Comparison of ENCODE assay signal across 27 mouse cellular contexts in the genomic region with DNA sequence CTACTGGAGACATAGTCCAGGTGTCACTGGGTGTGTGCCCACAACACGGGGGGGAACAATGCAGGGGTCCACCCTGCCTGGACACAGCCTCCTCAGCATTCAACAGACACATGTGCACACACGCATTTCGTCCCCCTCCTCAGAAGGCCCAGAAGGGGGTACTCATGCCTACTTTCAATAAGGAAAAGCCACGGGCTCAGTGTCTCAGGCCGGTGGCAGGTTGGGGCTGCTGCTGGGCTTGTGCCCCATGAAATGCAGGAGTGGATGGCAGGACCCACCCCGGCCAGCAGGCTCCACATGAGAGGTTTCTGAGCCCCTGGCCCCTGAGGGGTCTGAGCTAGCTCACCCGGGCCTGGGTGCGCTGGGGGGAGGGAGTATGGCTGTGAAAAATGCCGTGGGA. TPM values are rescaled to one million over a fixed set of nuclear protein-coding genes. Genes with fewer than 3 reads are reported as not detected.
"Had no signal": no experiment of that assay in that cellular context is flagged by ENCODE, and none has a peak within 500 bp of the region (broad histone marks: within the 10 kb centered on the region; RNA-seq: fewer than 3 reads in every experiment).

No protein-coding gene starts in this region.

- H3K27ac ChIP-seq: limb, embryonic 10.5 days; limb, embryonic 13.5 days; liver, embryonic 12.5 days; liver, embryonic 15.5 days; midbrain, embryonic 15.5 days; neural tube, embryonic 15.5 days; stomach, postnatal 0 days had no signal

- H3K9me3 ChIP-seq: limb, embryonic 10.5 days; limb, embryonic 13.5 days; liver, embryonic 12.5 days; liver, embryonic 15.5 days; midbrain, embryonic 15.5 days; neural tube, embryonic 15.5 days had no signal

- ATAC-seq: liver, embryonic 12.5 days; midbrain, embryonic 15.5 days had no signal

- H3K4me3 ChIP-seq: limb, embryonic 10.5 days; limb, embryonic 13.5 days; liver, embryonic 12.5 days; liver, embryonic 15.5 days; midbrain, embryonic 15.5 days; myocyte; neural tube, embryonic 15.5 days had no signal

- H3K4me1 ChIP-seq: liver, embryonic 12.5 days; liver, embryonic 15.5 days had no signal

- H3K36me3 ChIP-seq: limb, embryonic 10.5 days; limb, embryonic 13.5 days; liver, embryonic 12.5 days; liver, embryonic 15.5 days; midbrain, embryonic 15.5 days had no signal

- H3K4me2 ChIP-seq: limb, embryonic 13.5 days; liver, embryonic 12.5 days; liver, embryonic 15.5 days; midbrain, embryonic 11.5 days; midbrain, embryonic 15.5 days; neural tube, embryonic 15.5 days had no signal

- H3K9ac ChIP-seq: limb, embryonic 13.5 days; liver, embryonic 12.5 days; liver, embryonic 15.5 days; midbrain, embryonic 15.5 days; neural tube, embryonic 15.5 days had no signal

- DNase-seq: kidney, adult 18-20 months; kidney, adult 9 months; kidney, postnatal 14 days; kidney, postnatal 4 days; layer of hippocampus, adult 9-11 months; layer of hippocampus, postnatal 36 days; liver; lung, adult 18-20 months; lung, postnatal 14 days; lung, postnatal 4 days; right cerebral cortex, adult 18-20 months; right cerebral cortex, postnatal 14 days; right cerebral cortex, postnatal 4 days; thymus, adult 2 months; thymus, postnatal 14 days; thymus, postnatal 4 days had no signal

RNA-seq across cellular contexts. Expression of gene Nptx1, which starts 6.5 kb away (rescaled TPM):
- total RNA-seq: megakaryocyte progenitor cell, adult 5-6 weeks; megakaryocyte-erythroid progenitor cell, adult 5-6 weeks had no signal
- polyA plus RNA-seq: liver, embryonic 15.5 days had no signal
